Mouse (Mus musculus): ENCODE measurements around the gene Tbc1d19. TPM values are rescaled to one million over a fixed set of nuclear protein-coding genes. Genes with fewer than 3 reads are reported as not detected.

Gene Tbc1d19
- polyA plus RNA-seq, 1 experiment: 0.18 TPM

DNA sequence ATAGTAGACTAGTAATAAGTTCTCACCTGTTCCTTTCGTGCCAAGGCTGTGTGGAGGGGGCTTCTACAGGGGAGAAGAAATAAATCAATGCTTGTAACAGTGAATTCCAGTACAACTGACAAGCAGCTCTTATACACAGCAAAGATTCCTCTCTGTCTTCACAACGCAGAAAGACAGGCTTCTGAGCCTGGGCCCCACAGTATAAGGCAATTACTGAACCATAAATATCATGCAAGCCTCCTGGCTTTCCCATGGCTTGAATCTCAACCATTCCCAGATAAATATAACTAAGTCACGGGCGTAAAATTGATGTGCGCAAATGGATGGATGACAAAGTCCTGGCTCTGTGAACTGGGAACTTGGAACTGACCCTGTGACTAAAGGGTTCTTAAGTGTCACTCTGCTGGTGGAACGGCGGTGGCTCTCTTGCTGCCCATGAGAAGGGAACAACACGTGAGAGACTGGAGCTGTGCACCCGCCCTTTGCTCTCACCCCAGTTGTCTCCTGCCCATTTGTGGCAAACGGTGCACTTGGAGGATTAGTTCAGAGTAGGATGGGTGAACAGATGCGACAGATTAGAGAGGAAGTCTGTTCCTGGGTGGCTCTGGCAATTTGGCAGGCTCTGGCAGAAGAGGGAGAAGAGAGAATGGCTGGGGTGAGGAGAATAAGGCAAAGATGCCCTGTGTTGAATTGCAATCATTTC, 132.1 kb downstream of the Tbc1d19 start:
- no peaks in the 10 kb centered on the region for H3K36me3 ChIP-seq (ENCODE audit: control insufficient read depth)
- H3K9me3 ChIP-seq (ENCODE audit: control insufficient read depth, low read length): no peaks in the 10 kb centered on the region
- no peaks in the 10 kb centered on the region for H3K4me1 ChIP-seq (ENCODE audit: control insufficient read depth)
- no peak for TF ChIP-seq TAL1 (IDR thresholded peaks at IDR 0.05; ENCODE audit: low read length)
- TF ChIP-seq GATA1 (IDR thresholded peaks at IDR 0.05; ENCODE audit: low read length): no peak
- no peaks in the 10 kb centered on the region for H3K27me3 ChIP-seq (ENCODE audit: control insufficient read depth)
- H3K4me3 ChIP-seq (replicated peaks): no peak overlapping the region

DNA sequence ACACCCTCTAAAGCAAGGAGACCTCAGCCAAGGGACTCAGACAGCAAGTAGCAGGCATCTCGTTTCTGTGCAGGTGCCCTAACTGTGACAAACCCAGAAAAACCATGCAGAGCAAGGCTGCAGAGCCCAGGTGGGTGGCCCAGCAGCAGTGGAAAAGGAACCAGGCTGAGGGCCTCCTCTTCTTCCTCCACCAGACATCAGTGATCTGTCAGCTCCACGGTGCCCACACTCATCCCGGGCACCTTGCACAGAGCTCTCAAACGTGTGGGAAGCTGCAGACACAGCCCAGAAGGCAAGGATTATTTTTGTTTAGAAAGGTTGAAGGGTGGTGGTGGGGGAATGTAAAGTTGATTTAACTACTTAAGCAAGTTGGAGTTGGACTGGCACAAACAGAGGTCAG, 132.9 kb downstream of the Tbc1d19 start:
- no peak overlapping the region for H3K4me3 ChIP-seq (replicated peaks)

DNA sequence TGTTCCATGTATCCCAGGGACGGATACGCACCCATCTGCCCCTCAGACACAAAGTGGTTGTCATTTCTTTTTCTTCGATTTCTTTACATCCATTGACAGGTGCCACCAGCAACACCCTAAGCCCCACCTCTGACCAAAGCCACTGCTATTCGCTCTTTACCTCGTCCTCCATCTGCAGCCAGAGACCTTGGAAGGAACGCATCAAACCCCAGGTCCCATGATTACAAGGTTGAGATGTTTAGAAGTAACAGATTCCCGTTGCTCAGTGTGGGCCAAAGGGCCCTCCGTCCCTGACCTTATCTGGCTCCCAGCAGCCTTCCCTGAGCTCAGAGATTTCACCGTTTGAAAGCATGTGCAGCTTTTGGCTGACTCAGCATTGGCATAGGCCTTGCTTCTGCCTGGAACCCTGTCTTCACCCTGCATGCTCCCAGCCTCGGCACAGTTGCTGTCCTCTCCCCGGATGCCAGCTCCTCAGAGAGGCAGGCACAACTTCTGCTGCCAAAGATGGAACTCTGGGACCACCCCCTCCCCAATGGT, 134.0 kb downstream of the Tbc1d19 start:
- no peaks in the 10 kb centered on the region for H3K9me3 ChIP-seq (ENCODE audit: control insufficient read depth, low read length)
- H3K4me1 ChIP-seq (ENCODE audit: control insufficient read depth): no peaks in the 10 kb centered on the region
- H3K27me3 ChIP-seq (ENCODE audit: control insufficient read depth): no peaks in the 10 kb centered on the region
- no peak overlapping the region for H3K4me3 ChIP-seq (replicated peaks)
- H3K36me3 ChIP-seq (ENCODE audit: control insufficient read depth): no peaks in the 10 kb centered on the region
- TF ChIP-seq GATA1 (IDR thresholded peaks at IDR 0.05; ENCODE audit: low read length) (no peak), TAL1 (IDR thresholded peaks at IDR 0.05; ENCODE audit: low read length) (no peak)

More for the DNA sequence above, 132.9 kb downstream of the Tbc1d19 start:
- no peaks in the 10 kb centered on the region for H3K36me3 ChIP-seq (ENCODE audit: control insufficient read depth)
- no peaks in the 10 kb centered on the region for H3K4me1 ChIP-seq (ENCODE audit: control insufficient read depth)
- no peaks in the 10 kb centered on the region for H3K9me3 ChIP-seq (ENCODE audit: control insufficient read depth, low read length)
- no peaks in the 10 kb centered on the region for H3K27me3 ChIP-seq (ENCODE audit: control insufficient read depth)
- TF ChIP-seq GATA1 (IDR thresholded peaks at IDR 0.05; ENCODE audit: low read length) (no peak), TAL1 (IDR thresholded peaks at IDR 0.05; ENCODE audit: low read length) (no peak)

DNA sequence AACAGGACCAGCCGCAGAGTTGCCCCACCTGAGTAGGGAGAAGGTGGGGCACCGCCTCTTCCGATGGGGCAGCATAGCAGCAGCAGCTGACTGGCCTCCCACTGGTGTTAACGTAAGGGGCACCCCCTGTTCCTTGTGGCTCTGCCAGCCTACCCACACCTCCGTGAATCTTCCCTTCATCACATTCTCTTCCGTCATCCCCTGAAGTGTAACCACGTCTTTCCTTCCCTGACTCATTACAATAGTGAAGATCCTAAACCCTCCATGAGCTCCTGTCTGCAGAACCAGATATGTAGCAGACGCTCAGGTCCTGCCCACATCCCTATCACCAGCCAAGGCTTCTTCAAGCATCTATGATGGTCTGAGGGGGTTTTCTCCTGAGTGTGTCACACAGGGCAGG, 137.3 kb downstream of the Tbc1d19 start:
- Histone ChIP-seq H3K9me3 (ENCODE audit: control insufficient read depth, low read length) (no peaks in the 10 kb centered on the region), H3K36me3 (ENCODE audit: control insufficient read depth) (no peaks in the 10 kb centered on the region), H3K27me3 (ENCODE audit: control insufficient read depth) (no peaks in the 10 kb centered on the region), H3K4me3 (replicated peaks) (no peak overlapping the region), H3K4me1 (ENCODE audit: control insufficient read depth) (no peaks in the 10 kb centered on the region)
- TF ChIP-seq GATA1 (IDR thresholded peaks at IDR 0.05; ENCODE audit: low read length): no peak
- no peak for TF ChIP-seq TAL1 (IDR thresholded peaks at IDR 0.05; ENCODE audit: low read length)

DNA sequence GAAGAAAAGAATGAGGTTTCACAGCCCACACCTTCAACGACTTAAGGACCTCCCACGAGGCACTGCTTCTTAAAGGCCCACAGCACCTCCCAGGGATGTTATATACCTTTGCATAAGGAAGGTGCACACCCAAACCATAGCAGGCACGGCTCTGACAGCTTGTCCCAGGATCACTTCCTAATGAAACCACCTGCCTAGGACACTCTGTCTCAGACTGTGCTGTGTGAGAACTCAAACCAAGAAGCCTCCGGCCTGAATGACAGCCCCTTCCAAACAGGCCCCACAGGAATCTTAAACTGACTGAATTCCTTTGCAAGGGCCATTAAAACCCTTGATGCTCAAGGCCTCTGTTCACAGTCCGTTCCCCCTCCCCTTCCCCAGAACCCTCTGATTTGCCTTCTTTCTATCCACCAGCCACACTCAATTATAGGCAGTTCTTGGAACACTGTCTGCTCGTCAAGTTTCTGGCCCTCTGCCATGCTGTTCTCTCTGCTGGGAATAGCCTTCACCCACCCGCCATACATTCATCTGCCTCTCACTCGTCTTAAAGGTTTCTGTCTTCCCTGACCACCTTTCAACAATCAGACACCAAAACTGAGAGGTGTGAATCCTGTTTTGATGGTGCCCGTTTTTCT, 138.3 kb downstream of the Tbc1d19 start:
- H3K36me3 ChIP-seq (ENCODE audit: control insufficient read depth): no peaks in the 10 kb centered on the region
- H3K4me1 ChIP-seq (ENCODE audit: control insufficient read depth): no peaks in the 10 kb centered on the region
- no peaks in the 10 kb centered on the region for H3K9me3 ChIP-seq (ENCODE audit: control insufficient read depth, low read length)
- H3K27me3 ChIP-seq (ENCODE audit: control insufficient read depth): no peaks in the 10 kb centered on the region
- no peak for TF ChIP-seq TAL1 (IDR thresholded peaks at IDR 0.05; ENCODE audit: low read length)
- TF ChIP-seq GATA1 (IDR thresholded peaks at IDR 0.05; ENCODE audit: low read length): no peak
- no peak overlapping the region for H3K4me3 ChIP-seq (replicated peaks)

- Histone ChIP-seq H3K4me3 (replicated peaks) (no peak overlapping the region), H3K4me1 (ENCODE audit: control insufficient read depth) (no peaks in the 10 kb centered on the region), H3K27me3 (ENCODE audit: control insufficient read depth) (no peaks in the 10 kb centered on the region), H3K9me3 (ENCODE audit: control insufficient read depth, low read length) (no peaks in the 10 kb centered on the region), H3K36me3 (ENCODE audit: control insufficient read depth) (no peaks in the 10 kb centered on the region)
- no peak for TF ChIP-seq GATA1 (IDR thresholded peaks at IDR 0.05; ENCODE audit: low read length)
- no peak for TF ChIP-seq TAL1 (IDR thresholded peaks at IDR 0.05; ENCODE audit: low read length)
Measured at GRCm38 (mm10) chr5:53948606-53949266, 139.3 kb downstream of the Tbc1d19 start.

DNA sequence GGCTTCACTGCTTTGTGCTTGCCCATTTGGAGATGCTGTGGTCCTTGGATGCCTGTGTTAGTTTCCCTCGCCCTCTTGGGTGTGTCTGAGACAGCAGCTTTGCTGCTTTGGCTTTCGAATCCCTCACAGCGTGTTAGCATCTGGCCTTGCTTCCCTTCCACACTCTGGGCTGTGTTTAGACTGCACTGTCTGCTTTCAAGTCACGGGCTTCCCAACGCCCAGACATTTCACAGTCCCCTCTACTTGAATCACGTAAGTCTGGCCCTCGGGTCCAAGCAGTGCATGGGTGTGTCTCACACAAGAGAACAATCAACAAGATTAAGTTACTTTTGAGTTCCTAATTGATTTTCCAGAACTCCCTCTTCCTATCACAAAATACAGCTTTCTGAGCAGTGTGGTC, 140.8 kb downstream of the Tbc1d19 start:
- no peak for TF ChIP-seq GATA1 (IDR thresholded peaks at IDR 0.05; ENCODE audit: low read length)
- no peak for TF ChIP-seq TAL1 (IDR thresholded peaks at IDR 0.05; ENCODE audit: low read length)
- Histone ChIP-seq H3K4me3 (replicated peaks) (no peak overlapping the region), H3K9me3 (ENCODE audit: control insufficient read depth, low read length) (no peaks in the 10 kb centered on the region), H3K27me3 (ENCODE audit: control insufficient read depth) (no peaks in the 10 kb centered on the region), H3K36me3 (ENCODE audit: control insufficient read depth) (no peaks in the 10 kb centered on the region), H3K4me1 (ENCODE audit: control insufficient read depth) (no peaks in the 10 kb centered on the region)

DNA sequence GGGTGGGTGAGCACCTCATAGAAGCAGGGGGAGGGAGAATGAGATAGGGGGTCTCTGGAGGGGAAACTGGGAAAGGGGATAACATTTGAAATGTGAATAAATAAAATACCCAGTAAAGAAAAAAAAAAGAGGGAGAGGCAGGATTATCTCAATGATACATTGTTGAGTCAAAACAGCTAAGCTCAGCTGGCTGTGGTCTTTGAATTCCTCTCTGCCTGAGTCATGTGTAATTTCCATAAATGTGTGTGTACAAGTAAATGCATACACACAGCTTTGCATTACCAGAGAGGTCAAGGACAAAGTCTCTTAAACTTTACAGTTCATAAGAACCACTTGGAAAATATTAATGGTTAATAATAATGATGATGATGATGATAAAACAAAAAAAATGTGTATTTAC, 143.8 kb downstream of the Tbc1d19 start:
- Histone ChIP-seq H3K4me1 (ENCODE audit: control insufficient read depth) (no peaks in the 10 kb centered on the region), H3K27me3 (ENCODE audit: control insufficient read depth) (no peaks in the 10 kb centered on the region), H3K36me3 (ENCODE audit: control insufficient read depth) (no peaks in the 10 kb centered on the region), H3K9me3 (ENCODE audit: control insufficient read depth, low read length) (no peaks in the 10 kb centered on the region), H3K4me3 (replicated peaks) (no peak overlapping the region)
- TF ChIP-seq GATA1 (IDR thresholded peaks at IDR 0.05; ENCODE audit: low read length) (no peak), TAL1 (IDR thresholded peaks at IDR 0.05; ENCODE audit: low read length) (no peak)

Other genes with a start within 250 kb of the Tbc1d19 start
- gene Cckar, start 101.9 kb upstream of the Tbc1d19 start, polyA plus RNA-seq (2012): not detected in 2 replicates
- 0.11 and 0.12 TPM in 2 replicates for gene Stim2, start 188.9 kb downstream of the Tbc1d19 start, polyA plus RNA-seq (2012)